Mouse (Mus musculus): ENCODE data around the gene Purb. TPM values are rescaled to one million over a fixed set of nuclear protein-coding genes. Genes with fewer than 3 reads are reported as not detected.
"Not testable (repeated sequence)": the region's sequence is repeated elsewhere in the genome, so short reads cannot be mapped to it uniquely, and the experiment has no call there.

Gene Purb
- polyA plus RNA-seq, 1 experiment: 103 TPM

DNA sequence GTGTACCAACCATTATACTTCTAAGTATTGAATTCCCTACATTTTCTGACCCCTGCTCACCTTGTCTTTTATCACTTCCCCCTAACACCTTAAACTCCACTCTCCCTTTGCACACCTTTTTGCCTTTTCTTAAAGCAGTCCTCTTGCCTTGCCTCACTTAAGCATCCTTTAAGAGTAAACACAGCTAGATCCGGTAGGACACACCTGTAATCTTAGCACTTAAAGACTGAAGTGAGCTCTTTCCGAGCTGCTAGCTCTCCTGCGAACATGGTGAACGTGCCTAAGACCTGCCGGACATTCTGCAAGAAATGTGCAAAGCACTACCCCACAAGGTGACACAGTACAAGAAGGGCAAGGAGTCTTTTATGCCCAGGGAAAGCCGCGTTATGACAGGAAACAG lies 29.8 kb downstream of the Purb start:
- DNase-seq (ENCODE audit: extremely low spot score in 1 of 2, low spot score in 1 of 2): no peak

DNA sequence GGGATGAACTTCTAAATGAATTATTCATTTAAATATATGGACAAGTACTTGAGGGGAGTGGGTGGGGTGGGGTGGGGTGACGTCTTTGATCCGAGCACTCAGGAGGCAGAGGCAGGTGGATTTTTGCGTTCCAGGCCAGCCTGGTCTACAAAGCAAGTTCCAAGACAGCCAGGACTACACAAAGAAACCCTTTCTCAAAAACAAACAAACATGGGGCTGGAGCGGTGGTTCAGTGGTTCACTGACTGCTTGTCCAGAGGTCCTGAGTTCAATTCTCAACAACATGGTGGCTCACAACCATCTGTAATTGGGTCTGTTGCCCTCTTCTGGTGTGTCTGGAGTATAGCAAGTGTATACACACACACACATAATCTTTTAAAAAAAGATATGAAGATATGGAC lies 30.3 kb downstream of the Purb start:
- DNase-seq (ENCODE audit: extremely low spot score in 1 of 2, low spot score in 1 of 2): no peak

DNA sequence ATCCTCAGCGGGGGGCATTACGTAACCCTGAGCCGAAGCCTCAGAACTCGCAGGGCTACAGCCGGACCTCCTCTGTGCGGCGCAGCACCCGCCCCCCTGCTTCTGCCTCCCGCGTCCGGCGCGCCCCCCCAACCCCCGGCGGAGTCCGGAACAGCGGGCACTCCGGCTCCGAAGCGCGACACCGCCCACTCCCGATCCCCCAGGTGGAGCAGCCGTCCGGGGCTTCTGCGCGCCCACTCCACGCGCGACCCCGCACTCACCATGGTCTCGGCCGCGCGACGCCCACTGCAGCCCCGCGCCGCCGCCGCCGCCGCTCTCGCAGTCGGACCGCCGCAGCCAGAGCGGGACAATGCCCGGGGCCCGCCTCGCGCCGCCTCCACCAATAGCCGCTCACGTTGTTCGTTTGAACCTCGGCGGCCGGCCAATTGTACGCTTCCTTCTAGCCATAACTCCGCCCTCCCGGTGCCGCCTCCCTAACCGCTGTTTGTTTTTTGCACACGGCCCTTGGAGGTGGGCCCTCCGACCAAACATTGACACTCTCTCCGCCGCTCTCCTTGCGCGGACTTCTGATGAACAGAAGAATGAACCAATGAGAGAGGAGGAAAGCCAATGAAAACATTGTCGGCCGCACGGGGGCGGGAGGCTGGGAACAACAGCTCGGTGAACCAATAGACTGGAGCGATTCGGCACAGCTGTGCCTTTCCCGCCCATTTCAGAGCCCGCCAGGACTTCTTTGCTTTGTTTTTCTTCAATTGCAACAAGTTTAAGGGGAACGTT lies 31.5 kb downstream of the Purb start, which contains the start of gene H2afv:
TSS of gene H2afv (minus strand) at position 367 of the 777 bp plus-strand sequence.
- peak; percentile 99 for DNase-seq (ENCODE audit: extremely low spot score in 1 of 2, low spot score in 1 of 2)

DNA sequence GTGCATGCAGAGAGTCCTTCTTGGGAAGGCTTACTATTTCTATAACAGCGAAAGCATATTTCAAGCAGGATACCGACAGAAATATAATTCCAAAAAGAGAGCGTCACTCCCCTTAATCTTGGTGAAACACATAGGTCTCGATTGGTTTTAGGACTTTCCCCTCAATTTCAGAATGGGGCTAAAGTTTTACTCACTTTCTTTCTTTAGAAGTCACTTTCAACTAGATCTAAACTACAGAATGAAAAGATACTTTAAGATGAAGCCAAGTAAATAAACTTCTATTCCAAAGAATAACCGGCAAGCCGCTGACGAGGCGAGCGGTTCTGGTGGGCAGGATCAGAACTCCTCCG lies 32.0 kb downstream of the Purb start:
- no peak for DNase-seq (ENCODE audit: extremely low spot score in 1 of 2, low spot score in 1 of 2)

DNA sequence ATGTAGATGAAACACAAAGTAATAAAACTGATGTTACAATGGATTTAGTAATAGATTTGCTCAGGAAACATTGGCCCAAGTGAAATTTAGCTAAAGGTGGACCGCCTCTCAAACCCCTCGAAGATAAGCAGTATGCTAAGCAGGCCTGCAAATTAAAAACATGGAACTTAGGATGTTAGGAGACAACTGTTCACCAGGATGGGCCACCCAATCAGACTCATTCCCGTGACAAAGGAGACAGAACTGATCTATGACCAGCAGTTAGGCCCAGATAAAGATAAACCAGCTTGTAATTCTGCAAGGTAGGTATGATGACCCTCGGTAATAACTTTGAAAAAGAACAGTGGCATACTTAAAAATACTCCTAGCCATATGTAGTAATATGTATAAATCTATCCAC lies 32.6 kb downstream of the Purb start:
- DNase-seq (ENCODE audit: extremely low spot score in 1 of 2, low spot score in 1 of 2): no peak

DNA sequence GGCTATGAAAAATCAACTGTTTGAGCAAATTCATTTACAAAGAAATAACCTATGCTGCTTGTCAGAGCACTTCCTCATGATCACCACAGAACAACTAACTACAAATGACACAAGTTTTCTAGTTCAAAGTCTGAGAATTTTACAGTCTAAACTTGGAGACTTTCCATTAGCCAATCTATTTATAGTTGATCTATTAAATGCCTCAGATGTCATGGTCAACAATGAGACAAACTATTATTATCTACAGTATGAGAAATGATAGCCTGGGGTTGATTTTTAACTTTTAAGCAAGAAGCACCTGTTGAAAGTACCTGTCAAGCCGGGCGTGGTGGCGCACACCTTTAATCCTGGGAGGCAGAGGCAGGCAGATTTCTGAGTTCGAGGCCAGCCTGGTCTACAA lies 33.2 kb downstream of the Purb start:
- DNase-seq (ENCODE audit: extremely low spot score in 1 of 2, low spot score in 1 of 2): no peak

DNA sequence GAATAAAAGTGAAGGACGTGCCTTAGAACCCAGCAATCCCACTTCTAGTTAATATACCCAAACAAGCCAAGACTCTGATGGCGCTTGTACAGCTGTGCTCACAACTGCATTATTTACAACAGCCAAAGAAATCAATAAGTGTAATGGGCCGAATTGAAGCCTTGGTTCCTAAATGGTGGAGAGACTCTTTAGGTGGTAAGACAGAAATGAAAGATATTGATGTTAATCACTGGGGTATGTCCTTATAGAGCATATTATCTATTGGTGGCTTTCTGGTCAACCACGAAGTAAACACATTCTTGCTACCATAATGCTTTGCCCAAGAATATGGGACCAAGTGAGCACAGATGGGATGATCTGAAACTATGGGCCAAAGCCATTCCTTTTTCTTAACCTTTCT lies 35.5 kb downstream of the Purb start:
- no peak for DNase-seq (ENCODE audit: extremely low spot score in 1 of 2, low spot score in 1 of 2)

DNA sequence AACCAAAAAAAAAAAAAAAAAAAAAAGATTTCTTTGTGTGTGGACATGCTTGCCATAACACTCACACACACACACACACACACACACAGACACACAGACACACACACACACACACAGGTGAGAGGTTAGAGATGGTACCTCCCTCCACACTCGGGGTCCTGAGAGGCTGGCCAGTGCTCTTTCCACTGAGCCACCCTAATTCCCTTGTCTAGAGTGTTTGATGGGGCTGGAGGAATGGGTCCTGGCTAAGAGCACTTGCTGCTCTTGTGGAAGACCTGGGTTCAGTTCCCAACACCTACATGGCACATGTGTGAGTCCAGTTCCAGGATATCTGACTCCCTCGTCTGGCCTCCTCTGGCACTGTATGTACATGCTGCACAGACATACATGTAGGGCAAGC lies 38.0 kb downstream of the Purb start:
- DNase-seq (ENCODE audit: extremely low spot score in 1 of 2, low spot score in 1 of 2): no peak

DNA sequence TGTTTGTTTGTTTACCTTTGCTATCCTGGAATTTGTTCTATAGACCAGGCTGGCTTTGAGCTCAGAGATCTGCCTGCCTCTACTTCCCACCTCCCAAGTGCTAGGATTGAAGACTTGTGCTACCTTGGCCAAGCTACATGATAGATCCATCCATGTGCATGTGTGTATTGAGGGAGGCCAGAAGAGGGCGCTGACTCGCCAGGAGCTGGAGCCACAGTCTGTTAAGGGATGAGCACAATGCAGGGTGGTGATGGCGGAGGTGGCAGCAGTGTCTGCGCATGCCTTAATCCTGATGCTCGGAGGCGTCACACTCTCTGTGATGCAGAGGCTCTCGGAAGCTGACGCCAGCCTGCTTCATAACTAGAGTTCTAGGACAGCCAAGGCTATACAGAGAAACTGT lies 39.3 kb downstream of the Purb start:
- DNase-seq (ENCODE audit: extremely low spot score in 1 of 2, low spot score in 1 of 2): peak in 1 of 2 experiments; percentile 36

DNA sequence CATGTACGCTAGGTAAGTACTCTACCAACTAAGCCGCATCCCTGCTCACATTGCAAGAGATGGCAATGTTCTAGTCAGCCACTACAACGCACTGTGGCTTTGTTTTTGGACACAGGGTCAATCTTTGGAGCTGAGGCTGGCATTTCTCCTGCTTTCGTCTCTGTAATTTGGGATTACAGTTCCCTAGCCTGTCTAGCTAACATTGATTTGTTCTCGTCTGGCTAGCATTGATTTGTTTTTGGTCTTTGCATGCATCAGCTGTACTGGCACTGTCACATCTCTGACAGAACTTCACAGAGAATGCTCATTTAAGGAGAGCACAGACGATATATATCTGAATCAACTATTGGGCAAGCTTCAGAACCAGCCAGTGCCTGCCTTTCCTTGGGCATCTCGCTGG lies 45.5 kb downstream of the Purb start:
- DNase-seq (ENCODE audit: extremely low spot score in 1 of 2, low spot score in 1 of 2): no peak

DNA sequence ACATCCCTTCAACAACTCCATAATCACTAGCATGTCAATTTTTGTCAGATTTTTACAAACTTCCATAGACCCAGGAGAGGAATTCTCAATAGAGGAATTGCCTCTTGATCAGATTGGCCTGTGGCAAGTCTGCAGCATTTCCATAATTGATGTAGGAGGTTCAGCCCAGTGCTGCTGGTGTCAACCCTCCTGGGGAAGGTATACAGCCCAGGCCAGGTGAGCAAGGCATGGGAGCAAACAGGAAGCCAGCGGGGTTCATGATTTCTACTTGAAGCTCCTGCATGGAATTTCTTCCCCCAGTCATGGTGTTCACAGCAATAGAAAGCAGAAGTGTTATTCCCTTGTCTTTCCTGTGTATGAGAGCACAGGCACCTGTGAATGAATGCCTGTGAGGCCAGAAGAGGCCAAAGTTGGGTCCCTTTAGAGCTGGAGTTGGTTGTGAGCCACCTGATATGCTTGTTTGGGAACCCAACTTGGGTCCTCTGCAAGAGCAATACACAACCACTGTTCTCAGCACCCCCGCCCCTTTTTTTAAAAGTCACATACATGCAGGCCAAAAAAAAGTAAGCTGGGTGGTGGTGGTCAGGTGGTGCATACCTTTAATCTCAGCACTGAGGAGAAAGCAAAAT lies 54.9 kb downstream of the Purb start:
- DNase-seq (ENCODE audit: extremely low spot score in 1 of 2, low spot score in 1 of 2): no peak

DNA sequence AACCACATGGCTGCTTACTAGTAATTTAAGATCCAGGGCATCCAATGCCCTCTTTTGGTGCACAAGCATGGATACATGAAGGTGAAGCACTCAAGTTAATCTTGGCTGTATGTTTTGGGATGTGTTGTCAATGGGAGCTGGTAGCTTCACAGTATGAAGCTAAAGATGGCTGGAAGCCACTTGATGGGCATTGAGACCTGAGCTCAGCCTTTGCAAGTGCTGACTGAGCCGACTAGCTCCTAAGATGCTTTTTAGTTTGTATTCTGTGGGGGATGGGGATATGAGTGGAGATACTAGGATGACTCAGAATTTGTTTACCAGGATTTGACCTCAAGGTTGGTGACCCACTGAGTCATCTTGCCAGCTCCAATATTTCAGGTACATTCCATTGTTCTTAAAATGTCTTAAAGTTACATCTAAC lies 55.4 kb downstream of the Purb start:
- DNase-seq (ENCODE audit: extremely low spot score in 1 of 2, low spot score in 1 of 2): no peak

DNA sequence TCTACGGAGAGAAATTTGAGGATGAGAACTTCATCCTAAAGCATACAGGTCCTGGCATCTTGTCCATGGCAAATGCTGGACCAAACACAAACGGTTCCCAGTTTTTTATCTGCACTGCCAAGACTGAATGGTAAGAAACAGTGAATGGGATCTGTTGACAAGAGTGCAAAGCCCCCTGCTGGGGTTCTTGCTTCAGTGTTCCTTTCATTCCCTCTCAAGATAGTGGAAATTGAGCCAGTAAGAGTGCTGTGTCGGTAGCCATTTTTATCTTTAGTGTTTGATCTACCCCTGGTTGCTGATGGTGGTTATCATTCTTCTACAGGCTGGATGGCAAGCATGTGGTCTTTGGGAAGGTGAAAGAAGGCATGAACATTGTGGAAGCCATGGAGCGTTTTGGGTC lies 56.6 kb downstream of the Purb start:
- not testable (repeated sequence) for DNase-seq (ENCODE audit: extremely low spot score in 1 of 2, low spot score in 1 of 2)

DNA sequence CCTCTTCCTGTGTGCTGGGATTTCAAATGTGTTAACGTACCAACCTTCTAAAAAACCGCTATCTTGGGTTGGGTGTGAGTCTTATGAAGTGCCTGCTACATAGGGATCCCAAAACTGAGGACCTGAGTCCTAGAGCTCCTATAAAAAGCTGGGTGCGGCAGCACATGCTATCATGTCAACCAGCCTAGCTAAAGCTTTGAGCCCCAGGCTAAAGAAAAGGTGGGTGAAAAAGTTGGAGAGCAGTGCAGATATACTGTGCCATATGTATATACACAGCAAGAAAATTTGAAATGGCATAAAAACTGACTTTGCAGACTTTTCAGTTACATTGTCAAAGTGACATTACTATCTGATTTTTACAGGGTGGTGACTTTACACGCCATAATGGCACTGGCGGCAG lies 57.0 kb downstream of the Purb start:
- DNase-seq (ENCODE audit: extremely low spot score in 1 of 2, low spot score in 1 of 2): no peak

Other genes with a start within 250 kb of the Purb start
- 1.2 and 1.4 TPM in 2 replicates for gene Npc1l1, start 245.8 kb downstream of the Purb start, polyA plus RNA-seq (2012; rRNA removed)
- gene Ddx56, start 208.1 kb downstream of the Purb start, polyA plus RNA-seq (2012; rRNA removed): 42.4 and 45.9 TPM in 2 replicates
- 126 and 128 TPM in 2 replicates for gene Tmed4, start 201.0 kb downstream of the Purb start, polyA plus RNA-seq (2012; rRNA removed)
- gene Ogdh, start 184.3 kb downstream of the Purb start, polyA plus RNA-seq (2012; rRNA removed): 145 and 146 TPM in 2 replicates
- 119 and 134 TPM in 2 replicates for gene Zmiz2, start 86.8 kb downstream of the Purb start, polyA plus RNA-seq (2012; rRNA removed)
- 2,434 and 2,505 TPM in 2 replicates for gene Ppia, start 60.5 kb downstream of the Purb start, polyA plus RNA-seq (2012; rRNA removed)
- gene H2afv, start 31.5 kb downstream of the Purb start, polyA plus RNA-seq (2012; rRNA removed): 75.0 and 80.7 TPM in 2 replicates
- gene Myo1g, start 45.0 kb upstream of the Purb start, polyA plus RNA-seq (2012; rRNA removed): 0.80 and 0.96 TPM in 2 replicates
- gene Ccm2, start 71.0 kb upstream of the Purb start, polyA plus RNA-seq (2012; rRNA removed): 83.1 and 88.2 TPM in 2 replicates
- 52.2 and 64.5 TPM in 2 replicates for gene Nacad, start 130.1 kb upstream of the Purb start, polyA plus RNA-seq (2012; rRNA removed)
- 59.8 and 64.9 TPM in 2 replicates for gene Tbrg4, start 150.2 kb upstream of the Purb start, polyA plus RNA-seq (2012; rRNA removed)
- gene Wap, start 162.7 kb upstream of the Purb start, polyA plus RNA-seq (2012; rRNA removed): not detected in 2 replicates
- 18.5 and 30.4 TPM in 2 replicates for gene Ramp3, start 182.6 kb upstream of the Purb start, polyA plus RNA-seq (2012; rRNA removed)

Measured in frontal cortex, adult 2 months (tissue).